Mouse (Mus musculus): ENCODE measurements at regions not wholly inside any gene's neighbourhood (a gene's known extent, or its start where the extent isn't known, plus 50 kb on each side); places are given as distances from the start of the nearest gene placed in this dataset.

DNA sequence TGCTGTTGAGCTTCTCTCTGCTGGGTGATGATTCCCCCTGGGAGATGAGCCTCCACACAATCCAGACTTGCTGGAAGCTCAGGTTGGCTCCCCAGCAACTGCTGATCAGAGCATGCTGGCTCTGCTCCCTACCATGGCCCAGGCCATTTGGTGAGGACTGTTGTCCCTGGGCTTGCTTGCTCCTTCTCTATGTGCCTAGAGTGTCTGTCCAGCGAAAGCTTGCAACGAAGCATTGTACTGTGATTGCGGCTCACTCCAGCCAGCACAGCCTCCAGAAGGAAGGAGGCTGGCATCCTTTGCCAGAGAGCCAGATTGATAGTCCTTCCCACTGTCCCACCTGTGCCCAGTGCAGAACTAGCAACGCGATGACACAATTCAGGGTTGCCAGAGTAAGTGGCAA lies 295.1 kb upstream of the Npvf start:
- H3K9ac ChIP-seq (ENCODE audit: low read length): no peak overlapping the region
- no peaks in the 10 kb centered on the region for H3K4me1 ChIP-seq (ENCODE audit: control insufficient read depth, insufficient read depth, low read length)
- H3K27ac ChIP-seq (ENCODE audit: low read length): no peak overlapping the region
- no peaks in the 10 kb centered on the region for H3K9me3 ChIP-seq (replicated peaks; ENCODE audit: control insufficient read depth, low read length)
- no peak for ATAC-seq (replicated peaks; ENCODE audit: extremely low read depth, insufficient read depth, low FRiP score)
- no peaks in the 10 kb centered on the region for H3K36me3 ChIP-seq (ENCODE audit: control insufficient read depth, insufficient read depth)
- WGBS: 94% methylated on average over 5 of the region's 5 CpGs
- no peak overlapping the region for H3K4me2 ChIP-seq (ENCODE audit: low read depth, low read length)
- H3K4me3 ChIP-seq (ENCODE audit: low read length): no peak overlapping the region
- H3K27me3 ChIP-seq (ENCODE audit: control insufficient read depth, insufficient read depth, low read length): no peaks in the 10 kb centered on the region

DNA sequence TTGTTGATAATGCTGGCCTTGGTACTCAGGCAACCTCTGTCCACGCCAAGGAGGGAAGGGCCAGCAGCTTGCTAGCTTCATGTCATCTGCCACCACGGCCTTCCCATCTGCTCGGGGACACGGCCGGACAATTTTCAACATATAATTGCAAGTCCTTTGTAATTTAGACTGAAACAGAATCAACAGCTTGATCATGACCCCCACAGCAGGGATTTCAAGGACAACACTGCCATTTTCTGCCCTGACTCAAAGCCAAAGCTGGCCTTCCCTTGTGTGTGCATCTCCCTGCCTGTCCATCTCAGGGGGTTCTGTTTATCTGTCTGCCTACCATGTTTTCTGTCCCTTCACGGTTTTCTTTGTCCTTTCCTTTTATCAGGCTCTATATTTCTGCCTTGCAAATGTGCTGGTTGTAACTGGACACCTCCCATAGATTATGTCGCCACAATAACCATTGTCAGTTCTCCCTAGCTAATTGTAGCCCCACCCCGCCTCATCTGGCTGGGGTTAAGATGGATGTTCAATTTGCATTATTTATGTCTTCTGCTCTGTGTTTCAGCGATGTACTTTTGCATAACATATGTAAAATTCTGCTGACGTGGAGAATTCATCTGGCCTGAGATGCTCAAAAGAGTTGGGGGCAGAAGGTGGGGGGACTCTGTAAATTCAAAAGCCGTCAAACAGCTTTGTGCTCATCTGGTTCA lies 295.8 kb upstream of the Npvf start:
- no peaks in the 10 kb centered on the region for H3K27me3 ChIP-seq (ENCODE audit: control insufficient read depth, insufficient read depth, low read length)
- H3K27ac ChIP-seq (ENCODE audit: low read length): no peak overlapping the region
- ATAC-seq (replicated peaks; ENCODE audit: extremely low read depth, insufficient read depth, low FRiP score): no peak
- H3K9ac ChIP-seq (ENCODE audit: low read length): no peak overlapping the region
- no peak overlapping the region for H3K4me3 ChIP-seq (ENCODE audit: low read length)
- H3K36me3 ChIP-seq (ENCODE audit: control insufficient read depth, insufficient read depth): no peaks in the 10 kb centered on the region
- H3K4me2 ChIP-seq (ENCODE audit: low read depth, low read length): no peak overlapping the region
- no peaks in the 10 kb centered on the region for H3K4me1 ChIP-seq (ENCODE audit: control insufficient read depth, insufficient read depth, low read length)
- H3K9me3 ChIP-seq (replicated peaks; ENCODE audit: control insufficient read depth, low read length): no peaks in the 10 kb centered on the region
- WGBS: 78% methylated on average over 11 of the region's 11 CpGs

DNA sequence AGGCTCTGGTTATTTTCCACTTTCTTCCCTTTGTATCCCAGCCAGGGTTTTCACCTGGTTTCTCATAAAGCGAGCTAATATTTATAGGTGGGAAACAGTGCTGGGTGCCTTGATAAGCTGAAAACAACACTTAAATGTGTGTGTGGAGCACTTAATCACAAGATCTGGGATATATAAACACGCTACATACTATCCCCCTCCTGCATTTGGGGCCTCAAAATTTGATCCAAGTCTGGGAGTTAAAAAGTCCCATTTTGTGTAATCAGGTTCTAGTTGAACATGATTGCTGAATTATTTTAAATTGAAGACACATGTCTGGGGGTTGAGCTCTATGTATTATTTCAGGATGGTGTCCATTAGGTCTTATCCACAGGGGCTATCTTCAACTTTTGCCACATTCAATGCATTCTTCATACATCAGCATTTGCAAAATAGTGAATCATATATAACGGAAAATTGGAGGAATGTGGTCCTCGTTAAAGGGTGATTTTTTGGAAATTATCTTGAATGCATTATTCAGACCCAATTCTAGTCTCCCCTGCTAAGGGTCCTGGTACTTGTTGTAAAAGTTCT lies 303.2 kb upstream of the Npvf start:
- no peaks in the 10 kb centered on the region for H3K4me1 ChIP-seq (ENCODE audit: control insufficient read depth, insufficient read depth, low read length)
- no peaks in the 10 kb centered on the region for H3K36me3 ChIP-seq (ENCODE audit: control insufficient read depth, insufficient read depth)
- no peak for ATAC-seq (replicated peaks; ENCODE audit: extremely low read depth, insufficient read depth, low FRiP score)
- no peaks in the 10 kb centered on the region for H3K9me3 ChIP-seq (replicated peaks; ENCODE audit: control insufficient read depth, low read length)
- no peak overlapping the region for H3K4me2 ChIP-seq (ENCODE audit: low read depth, low read length)
- H3K9ac ChIP-seq (ENCODE audit: low read length): no peak overlapping the region
- H3K4me3 ChIP-seq (ENCODE audit: low read length): no peak overlapping the region
- no peak overlapping the region for H3K27ac ChIP-seq (ENCODE audit: low read length)
- no peaks in the 10 kb centered on the region for H3K27me3 ChIP-seq (ENCODE audit: control insufficient read depth, insufficient read depth, low read length)
- 84% methylated on average over 4 of the region's 4 CpGs for WGBS

DNA sequence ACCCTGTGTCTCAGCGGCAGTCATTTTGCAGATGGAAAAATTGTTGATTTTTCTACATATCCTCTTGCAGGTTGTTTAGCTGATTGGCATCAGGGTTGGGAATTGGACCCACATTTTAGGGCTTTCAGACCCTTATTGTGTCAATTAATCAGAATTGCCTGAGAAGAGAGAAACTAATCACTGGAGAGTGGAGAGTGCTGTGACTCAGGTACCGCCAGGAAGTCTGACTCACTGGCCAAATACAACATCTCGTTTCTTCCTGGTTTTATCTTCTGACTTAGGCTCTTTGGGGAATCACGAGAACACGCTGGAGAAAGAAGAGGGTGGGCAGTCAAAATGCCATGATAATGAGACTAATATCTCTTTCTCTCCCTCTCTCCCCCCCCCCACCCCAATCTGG lies 306.1 kb upstream of the Npvf start:
- no peaks in the 10 kb centered on the region for H3K36me3 ChIP-seq (ENCODE audit: control insufficient read depth, insufficient read depth)
- H3K9ac ChIP-seq (ENCODE audit: low read length): no peak overlapping the region
- no peak for ATAC-seq (replicated peaks; ENCODE audit: extremely low read depth, insufficient read depth, low FRiP score)
- no peak overlapping the region for H3K4me2 ChIP-seq (ENCODE audit: low read depth, low read length)
- H3K4me1 ChIP-seq (ENCODE audit: control insufficient read depth, insufficient read depth, low read length): no peaks in the 10 kb centered on the region
- H3K9me3 ChIP-seq (replicated peaks; ENCODE audit: control insufficient read depth, low read length): no peaks in the 10 kb centered on the region
- H3K4me3 ChIP-seq (ENCODE audit: low read length): no peak overlapping the region
- H3K27ac ChIP-seq (ENCODE audit: low read length): no peak overlapping the region
- WGBS: 47% methylated on average over 5 of the region's 5 CpGs
- H3K27me3 ChIP-seq (ENCODE audit: control insufficient read depth, insufficient read depth, low read length): no peaks in the 10 kb centered on the region

DNA sequence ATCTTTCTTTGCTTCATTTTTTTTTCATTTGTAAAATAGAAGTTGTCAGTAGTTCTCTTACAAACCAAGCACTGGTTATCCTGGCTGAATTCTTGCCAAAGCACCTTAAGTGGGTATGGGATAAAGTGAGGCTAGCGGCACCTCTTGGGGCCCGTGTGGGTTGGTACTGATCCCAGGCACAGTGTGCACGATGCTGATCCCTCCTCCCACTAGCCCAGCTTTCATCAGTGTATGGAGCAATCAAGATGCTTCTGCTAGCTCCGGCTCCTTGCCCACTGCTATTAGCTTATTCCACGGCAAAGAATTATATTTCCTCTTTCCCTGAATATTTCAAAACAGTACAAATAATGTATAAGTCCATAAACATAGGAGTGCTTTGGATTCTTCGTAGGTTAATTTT lies 307.4 kb upstream of the Npvf start:
- H3K9me3 ChIP-seq (replicated peaks; ENCODE audit: control insufficient read depth, low read length): no peaks in the 10 kb centered on the region
- no peak overlapping the region for H3K4me2 ChIP-seq (ENCODE audit: low read depth, low read length)
- 61% methylated on average over 6 of the region's 6 CpGs for WGBS
- H3K4me3 ChIP-seq (ENCODE audit: low read length): no peak overlapping the region
- H3K9ac ChIP-seq (ENCODE audit: low read length): no peak overlapping the region
- no peak overlapping the region for H3K27ac ChIP-seq (ENCODE audit: low read length)
- H3K36me3 ChIP-seq (ENCODE audit: control insufficient read depth, insufficient read depth): no peaks in the 10 kb centered on the region
- no peak for ATAC-seq (replicated peaks; ENCODE audit: extremely low read depth, insufficient read depth, low FRiP score)
- H3K27me3 ChIP-seq (ENCODE audit: control insufficient read depth, insufficient read depth, low read length): no peaks in the 10 kb centered on the region
- no peaks in the 10 kb centered on the region for H3K4me1 ChIP-seq (ENCODE audit: control insufficient read depth, insufficient read depth, low read length)

DNA sequence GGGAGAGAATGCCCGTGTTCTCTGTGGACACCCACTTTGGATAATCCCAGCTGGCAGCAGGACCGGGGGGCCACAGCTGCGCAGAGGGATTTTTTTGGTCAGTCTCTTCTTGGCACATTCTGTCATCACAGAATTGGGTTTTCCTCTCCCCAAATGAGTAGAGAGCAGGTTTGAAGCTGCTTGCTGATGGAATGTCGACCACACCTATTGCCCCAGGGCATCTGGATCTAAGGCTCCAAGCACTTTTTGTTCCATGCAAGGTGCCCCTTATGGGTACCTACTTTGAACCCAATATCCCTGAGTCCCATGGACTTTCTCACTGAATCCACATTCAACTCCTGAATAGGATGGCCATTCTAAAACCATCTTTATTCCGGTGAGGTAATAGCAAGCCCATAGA lies 314.3 kb upstream of the Npvf start:
- H3K36me3 ChIP-seq (ENCODE audit: control insufficient read depth, insufficient read depth): no peaks in the 10 kb centered on the region
- no peak overlapping the region for H3K4me2 ChIP-seq (ENCODE audit: low read depth, low read length)
- no peak for ATAC-seq (replicated peaks; ENCODE audit: extremely low read depth, insufficient read depth, low FRiP score)
- H3K27me3 ChIP-seq (ENCODE audit: control insufficient read depth, insufficient read depth, low read length): no peaks in the 10 kb centered on the region
- no peak overlapping the region for H3K27ac ChIP-seq (ENCODE audit: low read length)
- no peaks in the 10 kb centered on the region for H3K4me1 ChIP-seq (ENCODE audit: control insufficient read depth, insufficient read depth, low read length)
- no peak overlapping the region for H3K4me3 ChIP-seq (ENCODE audit: low read length)
- no peak overlapping the region for H3K9ac ChIP-seq (ENCODE audit: low read length)
- WGBS: 84% methylated on average over 5 of the region's 5 CpGs
- no peaks in the 10 kb centered on the region for H3K9me3 ChIP-seq (replicated peaks; ENCODE audit: control insufficient read depth, low read length)

DNA sequence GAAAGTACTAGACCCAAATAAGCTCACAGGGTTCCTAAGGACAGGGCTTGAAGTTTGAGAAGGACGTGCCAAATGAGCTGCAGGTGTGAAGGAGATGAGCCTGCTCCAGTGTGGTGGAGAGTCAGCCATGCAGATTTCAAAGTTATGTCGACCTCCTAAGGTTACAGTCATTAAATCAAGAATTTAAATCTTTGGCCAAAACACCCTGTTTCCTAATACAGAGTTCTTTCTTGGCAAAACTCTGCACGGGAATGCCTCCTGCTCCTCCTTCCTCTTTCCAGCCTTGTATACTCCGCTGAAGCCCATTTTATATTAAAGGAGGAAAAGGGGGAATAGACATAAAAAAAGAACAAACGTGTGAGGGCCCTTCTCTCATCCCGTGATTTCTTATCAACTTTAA lies 315.1 kb upstream of the Npvf start:
- Histone ChIP-seq H3K9me3 (replicated peaks; ENCODE audit: control insufficient read depth, low read length) (no peaks in the 10 kb centered on the region), H3K27me3 (ENCODE audit: control insufficient read depth, insufficient read depth, low read length) (no peaks in the 10 kb centered on the region), H3K4me1 (ENCODE audit: control insufficient read depth, insufficient read depth, low read length) (no peaks in the 10 kb centered on the region), H3K4me3 (ENCODE audit: low read length) (no peak overlapping the region), H3K4me2 (ENCODE audit: low read depth, low read length) (no peak overlapping the region), H3K36me3 (ENCODE audit: control insufficient read depth, insufficient read depth) (no peaks in the 10 kb centered on the region), H3K9ac (ENCODE audit: low read length) (no peak overlapping the region), H3K27ac (ENCODE audit: low read length) (no peak overlapping the region)
- 53% methylated on average over 6 of the region's 6 CpGs for WGBS
- no peak for ATAC-seq (replicated peaks; ENCODE audit: extremely low read depth, insufficient read depth, low FRiP score)

DNA sequence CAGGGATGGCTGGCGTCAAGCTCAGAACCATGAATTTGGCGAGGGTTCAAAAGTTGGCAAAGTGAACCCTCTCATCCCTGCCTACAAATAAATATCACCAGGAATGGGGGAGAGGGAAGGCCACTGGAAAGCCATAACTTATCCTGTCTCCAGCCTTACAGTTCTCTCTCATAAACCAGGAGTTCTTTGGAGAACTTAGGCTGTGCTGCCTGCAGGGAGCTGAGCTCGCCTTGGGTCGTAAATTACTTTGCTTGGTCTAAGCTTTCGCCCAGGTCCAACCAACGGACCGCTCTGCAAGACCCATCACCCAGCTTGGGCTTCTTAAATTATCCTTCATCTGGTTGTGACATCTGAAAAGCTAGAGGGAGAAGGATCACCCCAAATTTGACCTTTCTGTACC lies 315.8 kb upstream of the Npvf start:
- H3K27ac ChIP-seq (ENCODE audit: low read length): peak overlapping the region; percentile 7; the same call in 1 of the 2 replicates
- H3K36me3 ChIP-seq (ENCODE audit: control insufficient read depth, insufficient read depth): no peaks in the 10 kb centered on the region
- no peak overlapping the region for H3K9ac ChIP-seq (ENCODE audit: low read length)
- 69% methylated on average over 7 of the region's 7 CpGs for WGBS
- no peaks in the 10 kb centered on the region for H3K27me3 ChIP-seq (ENCODE audit: control insufficient read depth, insufficient read depth, low read length)
- H3K4me2 ChIP-seq (ENCODE audit: low read depth, low read length): no peak overlapping the region
- no peak overlapping the region for H3K4me3 ChIP-seq (ENCODE audit: low read length)
- no peaks in the 10 kb centered on the region for H3K9me3 ChIP-seq (replicated peaks; ENCODE audit: control insufficient read depth, low read length)
- ATAC-seq (replicated peaks; ENCODE audit: extremely low read depth, insufficient read depth, low FRiP score): no peak
- no peaks in the 10 kb centered on the region for H3K4me1 ChIP-seq (ENCODE audit: control insufficient read depth, insufficient read depth, low read length)

DNA sequence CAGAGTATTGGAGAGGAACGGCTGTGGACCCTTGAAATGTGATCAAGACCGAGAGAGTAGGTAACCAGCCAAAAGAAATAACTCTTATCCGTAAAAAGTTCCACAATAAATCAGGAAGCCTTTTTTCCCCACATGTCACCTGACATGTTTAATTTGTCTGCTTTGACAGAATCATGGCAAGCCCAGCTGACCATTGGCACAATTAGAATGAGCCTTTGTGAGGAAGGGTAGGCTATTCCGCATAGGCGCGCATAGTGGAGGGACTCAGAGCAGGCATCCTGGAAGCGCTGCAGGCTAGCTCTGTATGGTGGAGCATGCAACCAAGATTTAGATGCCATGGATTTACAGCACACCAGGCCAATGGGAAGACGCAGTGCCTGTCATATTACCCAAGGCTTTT lies 316.5 kb upstream of the Npvf start:
- ATAC-seq (replicated peaks; ENCODE audit: extremely low read depth, insufficient read depth, low FRiP score): peak; percentile 18
- no peak overlapping the region for H3K9ac ChIP-seq (ENCODE audit: low read length)
- no peaks in the 10 kb centered on the region for H3K4me1 ChIP-seq (ENCODE audit: control insufficient read depth, insufficient read depth, low read length)
- H3K4me3 ChIP-seq (ENCODE audit: low read length): no peak overlapping the region
- H3K27me3 ChIP-seq (ENCODE audit: control insufficient read depth, insufficient read depth, low read length): no peaks in the 10 kb centered on the region
- no peaks in the 10 kb centered on the region for H3K36me3 ChIP-seq (ENCODE audit: control insufficient read depth, insufficient read depth)
- 68% methylated on average over 8 of the region's 8 CpGs for WGBS
- no peaks in the 10 kb centered on the region for H3K9me3 ChIP-seq (replicated peaks; ENCODE audit: control insufficient read depth, low read length)
- no peak overlapping the region for H3K4me2 ChIP-seq (ENCODE audit: low read depth, low read length)
- no peak overlapping the region for H3K27ac ChIP-seq (ENCODE audit: low read length)

Measured in heart, embryonic 16.5 days (tissue).